Mouse (Mus musculus) urinary bladder, adult 2 months (tissue): ENCODE results near the gene Atp8a2. TPM values are rescaled to one million over a fixed set of nuclear protein-coding genes. Genes with fewer than 3 reads are reported as not detected.
"Not testable (repeated sequence)": the region's sequence is repeated elsewhere in the genome, so short reads cannot be mapped to it uniquely, and the experiment has no call there.

ENCODE experiments used
- DNase-seq: peaks from one replicate; pipeline ENCODE4 v3.0.0; 2022; ENCODE audit warnings: low spot score
- polyA plus RNA-seq: library from polyadenylated mRNA; depleted of rRNA; stranded (reverse); fragments of >200 nt; gene quantifications from 2 replicates; pipeline ENCODE4 v1.2.3, GENCODE M21; 2012

Gene Atp8a2
- polyA plus RNA-seq, 1 experiment: 1.4 TPM

DNA sequence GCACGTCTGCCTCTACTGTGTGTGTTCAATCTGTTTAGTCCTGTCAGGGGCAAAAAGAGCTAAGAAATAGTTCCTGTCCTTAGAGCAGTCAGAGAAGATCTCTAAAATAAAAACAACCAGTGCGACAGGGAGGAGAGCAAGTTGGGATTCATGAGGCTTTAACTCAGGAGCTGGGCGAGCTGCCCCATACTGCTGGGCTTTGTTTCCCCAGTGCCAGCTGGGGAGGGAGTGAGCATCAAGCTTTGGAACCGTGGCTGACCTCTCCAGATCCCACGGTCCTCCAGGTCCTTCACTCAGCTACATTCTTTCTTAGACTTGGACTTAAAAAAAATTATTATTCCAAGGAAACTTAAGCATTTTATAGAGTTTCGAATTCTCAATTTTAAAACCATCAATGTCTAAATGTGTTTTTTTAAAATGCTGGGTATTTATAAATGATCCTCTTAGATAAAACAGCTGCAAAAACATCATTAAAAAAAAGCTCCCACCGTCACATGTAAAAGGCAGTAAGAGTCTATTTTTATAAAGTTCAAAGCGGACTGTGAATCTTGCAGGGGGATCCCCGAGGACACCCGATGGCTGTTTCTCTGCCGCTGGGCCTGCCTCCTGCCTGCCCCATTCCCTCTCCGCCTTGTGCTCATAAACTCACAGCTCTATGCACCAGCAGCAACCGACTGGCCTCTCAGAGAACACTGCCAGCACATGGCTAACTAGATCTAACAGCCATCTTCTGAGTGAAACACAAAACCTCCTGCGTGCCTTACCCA is 350.2 kb downstream of the Atp8a2 start:
- no peak for DNase-seq

DNA sequence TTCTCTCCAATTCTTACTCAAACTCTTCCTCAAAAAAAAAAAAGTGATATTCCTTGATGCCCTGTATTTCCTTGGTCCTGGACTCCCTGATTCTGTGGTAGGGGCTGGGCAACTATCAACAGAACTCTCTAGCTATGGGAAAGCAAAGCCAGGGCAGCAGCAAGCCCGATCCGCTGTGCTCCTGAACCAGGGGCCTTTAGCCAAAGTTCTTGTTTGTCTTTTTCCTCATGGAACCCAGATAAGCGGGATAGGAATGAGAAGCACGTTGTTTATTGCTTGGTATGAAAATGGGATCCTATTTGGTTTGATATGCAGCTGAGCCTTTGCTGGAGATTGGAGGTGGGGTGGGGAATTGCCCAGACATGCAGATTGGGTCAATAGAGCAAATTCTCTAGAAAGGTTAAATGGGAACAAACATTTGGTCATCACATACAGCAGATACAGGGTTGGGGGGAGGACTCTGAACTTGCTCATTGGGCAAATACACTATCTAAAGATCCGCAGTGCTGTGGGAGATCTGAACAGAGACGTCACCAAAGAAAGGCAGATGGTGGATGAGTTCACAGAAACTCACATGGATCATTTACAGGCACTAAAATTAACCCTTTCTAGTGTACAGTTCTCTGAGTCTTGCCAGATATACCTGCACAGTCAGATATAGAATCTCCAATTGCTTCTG is 353.6 kb downstream of the Atp8a2 start:
- no peak for DNase-seq

DNA sequence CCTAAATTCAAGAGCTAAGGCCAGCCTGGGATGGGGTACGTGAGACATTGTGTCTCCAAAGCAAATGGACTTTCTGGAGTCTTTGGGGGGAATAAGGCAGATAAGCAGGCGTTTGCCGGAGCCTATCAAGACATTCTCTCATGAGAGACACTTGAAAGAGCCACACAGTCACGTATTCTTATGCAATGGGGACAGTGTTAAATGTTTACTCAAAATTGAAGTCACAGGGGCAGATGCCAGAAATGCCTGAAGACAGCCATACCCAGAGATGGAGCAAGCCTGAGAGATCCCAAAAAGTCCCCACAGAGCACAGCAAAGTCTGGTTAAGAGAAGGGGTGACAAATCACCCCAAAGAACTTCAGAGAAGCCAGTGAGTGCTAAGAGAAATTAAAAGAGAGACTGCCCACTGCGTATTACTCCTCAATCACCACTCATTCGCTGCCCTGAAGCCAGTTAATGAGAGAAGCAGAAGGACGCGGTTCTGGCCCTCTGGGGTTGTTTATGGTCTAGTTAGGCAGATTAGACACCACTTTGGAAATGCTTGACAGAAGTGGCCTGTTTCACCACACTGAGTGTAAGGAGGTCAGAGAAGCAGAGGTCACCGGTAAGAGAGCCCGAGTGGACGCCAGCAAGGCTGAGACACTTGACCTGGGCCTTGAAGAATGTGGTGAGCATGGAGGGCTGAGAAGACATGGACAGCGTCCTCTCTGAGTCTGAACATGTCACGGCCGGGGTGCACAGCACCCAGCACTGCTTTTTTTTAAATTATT is 356.8 kb downstream of the Atp8a2 start:
- DNase-seq: no peak

DNA sequence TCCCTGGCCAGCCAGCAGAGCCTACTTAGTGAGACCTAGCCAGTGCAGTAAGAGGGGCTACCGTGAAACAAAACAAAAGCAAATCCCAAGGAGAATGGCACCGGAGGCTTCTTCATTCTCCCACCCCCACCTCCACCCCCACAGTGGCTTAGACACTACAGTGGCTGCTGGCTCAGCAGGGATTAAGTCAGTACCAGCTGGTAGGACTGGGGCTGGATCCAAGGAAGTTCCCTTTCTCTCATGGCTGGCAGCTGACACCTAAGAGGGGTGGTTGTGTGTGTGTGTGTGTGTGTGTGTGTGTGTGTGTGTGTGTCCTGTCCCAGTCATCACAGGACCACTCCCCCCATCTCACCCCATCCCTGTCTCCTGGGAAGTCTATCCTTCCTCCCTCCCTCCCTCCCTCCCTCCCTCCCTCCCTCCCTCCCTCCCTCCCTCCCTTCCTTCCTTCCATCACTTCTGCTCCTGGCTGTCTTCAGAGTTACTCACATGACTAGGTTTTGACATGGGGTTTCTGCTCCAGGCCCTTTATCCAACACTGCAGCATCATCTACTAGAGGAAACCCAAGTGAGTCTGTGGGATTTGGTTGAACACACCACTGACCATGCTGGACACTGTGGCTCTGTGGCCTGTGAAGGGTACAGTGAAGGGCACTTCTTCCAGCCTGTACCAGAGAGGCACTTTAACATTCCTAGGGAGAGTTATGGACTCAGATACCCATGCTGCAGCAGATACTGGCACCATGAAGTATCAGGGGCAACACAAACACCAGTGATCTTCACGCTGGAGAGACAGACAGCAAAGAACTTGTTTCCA is 358.3 kb downstream of the Atp8a2 start:
- DNase-seq: not testable (repeated sequence)

DNA sequence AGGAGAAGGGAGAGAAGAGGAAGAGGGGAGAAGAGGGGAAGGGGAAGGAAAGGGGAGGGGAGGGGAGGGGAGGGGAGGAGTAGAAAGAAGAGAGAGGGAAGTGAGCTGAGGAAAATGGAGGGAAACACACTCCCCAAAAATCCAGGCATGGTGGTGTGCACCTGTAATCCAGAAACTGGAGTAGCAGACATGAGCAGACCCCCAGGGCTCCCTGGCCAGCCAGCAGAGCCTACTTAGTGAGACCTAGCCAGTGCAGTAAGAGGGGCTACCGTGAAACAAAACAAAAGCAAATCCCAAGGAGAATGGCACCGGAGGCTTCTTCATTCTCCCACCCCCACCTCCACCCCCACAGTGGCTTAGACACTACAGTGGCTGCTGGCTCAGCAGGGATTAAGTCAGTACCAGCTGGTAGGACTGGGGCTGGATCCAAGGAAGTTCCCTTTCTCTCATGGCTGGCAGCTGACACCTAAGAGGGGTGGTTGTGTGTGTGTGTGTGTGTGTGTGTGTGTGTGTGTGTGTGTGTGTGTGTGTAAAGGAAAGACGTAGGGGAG is 359.2 kb downstream of the Atp8a2 start:
- DNase-seq: not testable (repeated sequence)

DNA sequence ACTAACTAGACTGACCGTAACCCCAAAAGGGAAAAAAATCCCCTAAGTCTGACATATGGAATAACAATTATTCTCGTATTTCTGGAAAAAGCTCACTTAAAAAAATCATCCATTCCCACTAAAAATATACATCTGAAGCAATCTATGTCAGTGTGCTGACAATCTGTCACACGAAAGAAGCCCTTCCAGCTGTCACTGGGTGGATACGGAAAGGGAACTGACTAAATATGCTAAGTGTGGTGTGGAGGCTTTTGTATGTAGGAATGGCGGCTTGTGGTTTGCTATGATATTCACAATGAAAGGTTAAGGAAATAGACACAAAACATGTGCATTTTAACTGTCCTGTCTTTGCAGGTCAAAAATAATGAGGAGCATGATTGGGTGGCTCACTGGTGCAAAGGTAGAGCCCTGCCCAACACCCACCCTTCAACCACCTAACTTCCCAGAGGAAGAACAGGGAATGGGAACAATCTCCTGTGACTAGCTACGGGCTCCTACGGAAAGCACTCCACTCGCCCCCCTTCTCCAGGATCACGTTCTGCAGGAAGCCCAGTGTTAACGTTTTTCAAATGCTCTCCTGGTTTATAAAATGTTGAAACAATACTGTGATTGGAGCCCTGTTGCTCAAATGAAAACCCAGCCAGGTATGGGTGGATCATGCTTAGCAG is 360.0 kb downstream of the Atp8a2 start:
- no peak for DNase-seq

DNA sequence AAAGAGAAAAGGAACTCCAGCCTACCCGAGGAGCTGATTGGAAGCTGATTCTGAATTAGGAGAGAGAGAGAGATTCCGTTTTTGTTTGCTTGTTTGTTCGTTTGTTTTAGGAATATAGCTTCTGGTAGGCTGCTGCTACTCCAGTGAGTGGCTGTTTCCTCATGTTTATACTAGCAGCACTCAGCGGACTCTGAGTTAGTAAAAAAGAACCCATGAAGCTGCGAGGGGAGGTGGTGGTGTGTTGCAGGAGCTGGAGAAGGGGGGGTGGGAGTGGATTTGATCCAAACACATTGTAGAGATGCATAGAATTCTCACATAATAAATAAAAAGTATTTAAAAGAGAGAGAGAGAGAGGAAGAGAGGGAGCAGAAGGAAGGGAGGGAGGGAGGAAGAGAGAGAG is 367.4 kb downstream of the Atp8a2 start:
- no peak for DNase-seq

DNA sequence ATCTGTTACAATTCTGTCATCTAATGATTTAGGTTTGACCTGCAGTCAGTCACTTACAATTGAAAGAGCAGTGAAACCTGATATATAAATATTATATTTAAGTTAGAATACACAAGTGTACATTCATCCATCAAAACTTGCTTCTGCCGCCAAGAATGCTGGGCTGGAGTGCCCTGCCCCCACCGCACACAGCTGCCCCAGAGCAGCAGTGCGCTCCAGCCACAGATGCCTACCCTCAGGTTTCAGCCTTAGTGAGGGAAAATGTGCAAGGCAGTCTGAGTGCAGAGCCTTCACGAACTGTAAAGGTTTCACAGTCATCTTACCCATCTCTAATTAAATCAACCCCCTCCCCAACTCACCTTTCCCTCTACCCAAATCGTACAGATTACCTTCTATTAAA is 369.6 kb downstream of the Atp8a2 start:
- no peak for DNase-seq

DNA sequence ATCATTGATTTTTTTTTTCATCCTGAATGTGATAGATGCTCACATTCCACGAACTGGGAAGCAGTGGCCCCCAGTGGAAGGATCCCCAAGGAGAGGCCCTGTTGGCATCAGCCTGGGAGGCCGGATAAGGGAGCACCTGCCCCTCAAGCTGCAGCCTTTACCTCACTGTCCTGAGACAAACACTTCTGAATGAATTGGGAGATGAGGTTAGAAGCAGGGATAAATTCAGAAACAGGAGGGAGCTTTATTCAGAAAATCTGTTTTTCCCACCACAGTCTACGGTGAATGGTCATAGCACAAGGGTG is 376.9 kb downstream of the Atp8a2 start:
- DNase-seq: no peak

DNA sequence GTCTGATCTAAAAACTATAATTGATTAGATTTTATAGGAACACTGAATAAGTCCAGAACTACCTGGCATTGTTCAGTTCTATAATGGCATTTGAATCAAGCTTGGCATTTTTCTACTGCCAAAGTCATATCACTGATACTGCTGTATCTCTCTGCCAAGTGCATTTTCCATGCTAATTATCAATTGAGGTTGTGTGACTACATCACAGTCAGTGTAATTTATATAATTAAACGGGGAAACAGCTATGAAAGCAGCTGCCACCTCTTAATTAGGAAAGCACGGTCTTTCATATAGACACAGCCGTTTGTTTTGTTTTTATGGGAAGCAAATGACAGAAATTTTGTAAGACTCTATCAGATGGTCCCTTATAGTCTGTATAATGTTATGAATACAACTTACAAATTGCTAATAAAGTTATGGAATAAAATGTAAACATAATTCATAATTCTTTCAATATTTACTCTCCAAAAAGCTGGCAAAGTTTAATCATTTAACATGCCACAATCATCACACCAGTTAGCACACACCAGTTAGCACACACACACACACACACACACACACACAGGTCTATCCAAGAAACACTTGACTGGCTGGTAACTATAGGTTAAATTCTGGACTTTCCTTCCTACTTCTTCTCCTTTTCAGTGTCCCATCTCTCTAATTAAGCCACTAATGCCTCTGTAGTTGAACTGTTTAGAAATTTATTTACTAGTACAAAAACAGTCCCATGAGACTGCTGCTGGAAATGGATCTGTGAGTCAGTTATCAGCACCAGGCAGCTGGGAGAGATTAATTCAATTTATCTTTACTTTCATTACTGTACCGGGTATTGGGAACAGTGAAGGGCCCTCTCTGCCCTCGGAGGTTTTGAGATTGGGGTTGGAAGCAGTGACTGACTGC is 377.5 kb downstream of the Atp8a2 start:
- DNase-seq: no peak

DNA sequence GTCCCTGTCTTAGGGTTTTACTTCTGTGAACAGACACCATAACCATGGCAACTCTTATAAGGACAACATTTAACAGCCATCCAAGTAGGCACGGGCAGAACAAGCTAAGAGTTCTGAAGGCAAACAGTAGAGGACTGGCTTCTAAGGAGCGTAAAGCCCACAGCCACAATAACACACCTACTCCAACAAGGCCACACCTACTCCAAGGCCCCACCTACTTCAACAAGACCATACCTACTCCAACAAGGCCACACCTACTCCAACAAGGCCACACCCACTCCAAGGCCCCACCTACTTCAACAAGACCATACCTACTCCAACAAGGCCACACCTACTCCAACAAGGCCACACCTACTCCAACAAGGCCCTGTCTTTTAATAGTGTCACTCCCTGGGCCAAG is 386.7 kb downstream of the Atp8a2 start:
- DNase-seq: not testable (repeated sequence)

DNA sequence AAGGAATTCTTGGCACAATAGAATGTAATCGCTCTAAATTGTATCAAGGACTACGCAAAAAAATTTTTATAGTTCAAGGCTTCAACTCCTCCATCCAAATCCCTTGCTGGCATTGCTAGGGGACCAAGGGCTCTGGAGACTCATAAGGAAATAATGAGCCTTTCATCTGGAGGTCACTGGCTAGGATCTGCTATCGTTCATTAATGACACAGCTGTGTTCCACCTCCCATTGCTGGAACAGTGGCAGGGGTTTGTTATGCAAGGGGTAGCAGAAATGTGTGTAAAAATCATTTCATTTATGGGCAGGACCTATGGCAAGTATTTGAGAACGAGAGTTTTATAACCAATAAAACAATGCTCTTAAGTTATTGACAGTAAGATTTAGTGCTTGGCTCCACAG is 387.2 kb downstream of the Atp8a2 start:
- no peak for DNase-seq

DNA sequence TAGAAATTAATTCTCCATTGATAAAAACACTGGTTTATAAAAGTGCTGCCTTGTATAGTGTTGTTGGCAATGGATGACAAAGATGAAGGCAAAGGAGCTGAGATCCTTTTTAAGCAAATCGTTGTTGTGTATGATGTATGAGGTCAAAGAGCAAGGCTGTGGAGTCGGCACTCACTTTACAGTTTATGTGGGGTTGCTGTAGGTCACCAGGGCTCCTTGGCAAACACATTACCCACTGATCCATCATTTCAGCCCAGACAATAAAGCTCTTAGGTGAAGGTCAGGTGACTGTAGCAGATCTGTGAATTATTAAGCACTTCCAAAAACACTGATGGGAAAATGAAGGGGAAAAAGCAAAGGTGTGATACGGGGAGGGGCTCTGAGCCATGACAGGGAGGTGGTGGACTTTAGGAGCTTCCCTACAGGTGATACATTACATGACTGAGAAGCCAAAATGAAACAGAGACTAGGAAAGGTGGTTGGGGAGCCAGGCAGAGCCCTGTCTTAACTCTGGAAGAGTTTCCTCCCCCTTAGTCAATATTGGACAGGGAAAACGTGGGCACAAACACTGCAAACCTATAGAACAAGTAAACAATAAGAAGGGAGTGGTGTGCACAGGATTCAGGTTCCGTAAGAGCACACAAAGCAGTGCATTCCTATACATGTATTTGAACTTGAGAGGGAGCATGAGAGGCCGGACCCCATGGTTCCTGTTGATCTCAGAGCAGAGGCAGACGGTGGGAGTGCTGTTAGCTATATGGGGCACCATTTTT is 389.3 kb downstream of the Atp8a2 start:
- DNase-seq: no peak

DNA sequence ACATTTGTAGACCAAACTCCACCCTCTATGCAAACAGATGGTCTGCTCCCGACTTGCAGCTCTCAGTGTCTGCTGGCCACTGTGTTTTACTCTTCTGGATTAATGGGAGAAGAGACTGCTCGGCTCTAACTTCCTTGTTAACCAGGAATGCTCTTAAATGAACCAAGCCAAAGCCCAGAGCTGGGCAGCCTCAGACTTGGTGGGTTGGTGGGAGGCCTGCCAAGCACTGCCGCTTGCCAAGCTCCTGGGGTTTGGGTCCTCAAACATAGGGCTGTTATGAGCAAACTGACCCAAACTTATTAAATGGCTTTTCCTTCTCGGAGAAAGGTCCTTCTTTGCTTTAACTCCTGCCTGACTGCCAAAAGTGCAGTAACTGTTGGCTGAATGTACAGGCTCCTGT is 390.1 kb downstream of the Atp8a2 start:
- no peak for DNase-seq

DNA sequence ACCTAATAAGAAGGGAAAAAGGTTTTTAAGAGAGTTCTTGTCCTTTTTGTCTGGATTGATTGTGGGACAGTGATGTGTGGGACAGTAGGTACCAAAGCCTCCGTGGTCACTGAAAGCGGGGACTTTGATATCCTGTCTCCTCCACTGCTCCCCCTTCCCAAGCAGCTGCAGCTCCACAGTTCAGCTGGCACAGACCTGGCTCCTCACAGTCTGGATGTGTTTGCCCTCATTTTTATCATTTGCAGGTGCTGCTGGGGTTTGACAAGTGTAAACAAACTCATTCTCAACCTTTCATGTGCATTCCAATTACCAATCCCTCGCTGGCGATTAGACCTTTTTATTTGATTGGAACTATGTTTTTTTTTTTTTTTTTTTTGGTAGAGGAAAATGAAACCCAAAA is 390.8 kb downstream of the Atp8a2 start:
- DNase-seq: no peak

DNA sequence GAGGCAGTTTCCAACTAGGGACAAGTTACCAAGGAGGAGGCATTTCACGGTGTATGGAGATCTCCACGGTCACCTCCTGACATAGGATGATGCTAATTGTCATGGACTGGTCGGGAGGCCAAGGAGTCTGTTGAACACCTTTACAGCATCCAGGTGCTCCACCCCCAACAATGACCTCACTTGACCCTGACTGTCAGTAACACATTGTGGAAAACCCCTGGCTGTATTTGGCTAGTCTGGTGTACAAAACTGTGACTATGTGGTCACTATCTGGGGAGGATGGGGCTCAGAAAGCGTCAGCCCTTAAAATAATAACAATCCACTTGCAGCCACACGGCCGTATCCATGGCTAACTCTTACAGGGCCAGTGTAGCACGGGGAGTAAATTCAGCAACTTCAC is 391.3 kb downstream of the Atp8a2 start:
- no peak for DNase-seq

DNA sequence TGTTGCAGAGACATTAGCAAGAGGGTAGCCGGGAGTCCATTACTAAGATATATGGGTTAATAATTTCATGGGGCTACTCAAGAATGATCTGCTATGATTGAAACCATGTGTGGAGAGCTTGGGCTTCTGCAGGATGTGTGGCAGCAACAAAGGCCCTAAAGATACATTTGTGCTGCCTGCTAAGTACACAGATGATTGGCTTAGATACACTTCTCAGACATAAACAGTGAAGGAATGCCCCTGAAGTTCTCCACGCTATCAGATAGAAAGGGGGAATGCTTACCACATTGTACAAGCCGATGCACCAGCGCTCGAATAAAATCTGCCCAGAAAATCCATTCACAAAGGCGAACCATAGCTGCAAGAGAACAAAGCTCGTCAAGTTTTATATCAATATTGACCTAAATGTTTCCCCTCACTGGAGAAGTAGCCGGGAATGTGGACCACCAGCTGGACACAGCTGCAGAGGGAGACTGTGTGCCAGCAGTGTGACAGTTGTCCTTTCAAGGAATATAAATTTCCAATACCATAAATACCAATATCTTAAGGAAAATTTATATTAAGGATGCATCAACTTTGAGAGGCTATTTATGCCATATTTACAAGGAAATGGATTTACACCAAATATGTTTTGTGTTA is 394.9 kb downstream of the Atp8a2 start:
- DNase-seq: no peak

DNA sequence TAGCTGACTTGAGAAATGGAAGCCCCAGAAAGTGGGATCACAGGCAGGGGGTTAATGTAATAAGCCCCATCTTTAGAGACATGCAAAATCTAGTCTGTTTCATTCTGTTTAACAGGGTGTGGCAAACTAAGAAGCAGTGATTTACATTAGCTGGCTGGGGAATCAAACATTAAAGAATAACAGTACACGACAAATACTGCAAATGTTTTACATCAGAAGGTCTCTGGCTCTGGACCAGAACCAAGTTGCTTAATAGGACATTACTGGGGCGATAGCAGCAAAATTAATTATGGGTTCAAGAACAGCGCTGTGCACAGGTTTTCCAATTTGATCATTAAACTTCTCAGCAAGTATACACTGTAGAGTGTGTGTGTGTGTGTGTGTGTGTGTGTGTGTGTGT is 397.5 kb downstream of the Atp8a2 start:
- DNase-seq: no peak

DNA sequence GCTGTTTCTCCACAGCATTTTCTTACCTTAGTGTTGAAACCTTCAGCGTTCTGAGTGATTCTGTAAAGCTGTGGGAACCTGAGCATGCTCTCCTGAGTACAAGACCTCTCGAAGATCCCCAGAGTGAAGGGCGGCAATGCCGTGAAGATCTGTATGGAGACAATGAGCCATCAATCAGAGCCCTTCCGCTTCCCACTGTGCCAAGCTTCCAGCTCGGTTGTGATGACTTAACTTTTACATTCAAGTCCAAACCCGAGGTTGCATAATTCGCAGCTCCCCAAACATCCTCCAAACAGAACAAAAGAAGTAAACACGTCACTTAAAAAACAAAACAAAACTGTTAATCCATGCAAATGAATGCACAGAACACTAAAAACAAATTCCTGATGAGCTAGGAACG is 403.1 kb downstream of the Atp8a2 start:
- DNase-seq: no peak
